Mouse (Mus musculus): ENCODE measurements around the gene 2010111I01Rik.
A peak's percentile ranks its signal among the peaks of the same experiment; 100 is the strongest.
"Not testable (repeated sequence)": the region's sequence is repeated elsewhere in the genome, so short reads cannot be mapped to it uniquely, and the experiment has no call there.

2010111I01Rik gene

GRCm38 (mm10) chr13:63223026-63223770 is 258.5 kb downstream of the 2010111I01Rik start:
- DNase-seq: no peak

GRCm38 (mm10) chr13:63225796-63226583 is 261.3 kb downstream of the 2010111I01Rik start:
- no peak for DNase-seq

GRCm38 (mm10) chr13:63227785-63228184 is 263.1 kb downstream of the 2010111I01Rik start:
- DNase-seq: no peak

GRCm38 (mm10) chr13:63230955-63231701 is 266.4 kb downstream of the 2010111I01Rik start:
- DNase-seq: no peak

GRCm38 (mm10) chr13:63231702-63232070 is 267.0 kb downstream of the 2010111I01Rik start:
- DNase-seq: no peak

GRCm38 (mm10) chr13:63232558-63232957 is 267.9 kb downstream of the 2010111I01Rik start:
- no peak for DNase-seq

GRCm38 (mm10) chr13:63234520-63234919 is 269.8 kb downstream of the 2010111I01Rik start:
- not testable (repeated sequence) for DNase-seq

- DNase-seq: no peak
Measured at GRCm38 (mm10) chr13:63235551-63235950, 270.9 kb downstream of the 2010111I01Rik start.

- no peak for DNase-seq
Measured at GRCm38 (mm10) chr13:63236159-63236893, 271.6 kb downstream of the 2010111I01Rik start.

GRCm38 (mm10) chr13:63238045-63238444 is 273.4 kb downstream of the 2010111I01Rik start:
- DNase-seq: no peak

- no peak for DNase-seq
Measured at GRCm38 (mm10) chr13:63239301-63239804, 274.7 kb downstream of the 2010111I01Rik start.

GRCm38 (mm10) chr13:63239877-63240671 is 275.4 kb downstream of the 2010111I01Rik start:
- DNase-seq: peak; percentile 83 to 89

- DNase-seq: peak in 1 of 2 experiments; percentile 22
Measured at GRCm38 (mm10) chr13:63240835-63241234, 276.1 kb downstream of the 2010111I01Rik start.

- DNase-seq: no peak
Measured at GRCm38 (mm10) chr13:63241665-63242064, 277.0 kb downstream of the 2010111I01Rik start.

GRCm38 (mm10) chr13:63242401-63243192 is 277.9 kb downstream of the 2010111I01Rik start:
- DNase-seq: peak in 1 of 2 experiments; percentile 12

- no peak for DNase-seq
Measured at GRCm38 (mm10) chr13:63243586-63243985, 278.9 kb downstream of the 2010111I01Rik start.

- no peak for DNase-seq
Measured at GRCm38 (mm10) chr13:63244425-63244824, 279.7 kb downstream of the 2010111I01Rik start.

- no peak for DNase-seq
Measured at GRCm38 (mm10) chr13:63245218-63245617, 280.5 kb downstream of the 2010111I01Rik start.

- DNase-seq: no peak
Measured at GRCm38 (mm10) chr13:63245812-63246211, 281.1 kb downstream of the 2010111I01Rik start.

GRCm38 (mm10) chr13:63246332-63246940 is 281.7 kb downstream of the 2010111I01Rik start:
- DNase-seq: no peak
